Mouse (Mus musculus) forebrain, postnatal 0 days (tissue): Measurements from ENCODE around the gene Prpf19. TPM values are rescaled to one million over a fixed set of nuclear protein-coding genes. Genes with fewer than 3 reads are reported as not detected.

Experiments
- ATAC-seq: fragments of 200-750 bp; cut with Nextera tagmentation; 2 replicates; pipeline ENCODE4 v1.8.0; 2017; ENCODE audit warnings: mild to moderate bottlenecking, moderate library complexity
- DNase-seq: peaks from one replicate; pipeline ENCODE4 v3.0.0-alpha.2; 2015
- H3K27ac ChIP-seq: fragments of 300-500 bp; sonication (generic); 2 replicates; pipeline ENCODE4 v1.5.1; 2014; ENCODE audit warnings: low read depth, mild to moderate bottlenecking, antibody characterized with exemption, low read length, moderate library complexity, mixed read lengths
- H3K27me3 ChIP-seq: fragments of 300-500 bp; sonication (generic); 2 replicates; pipeline ENCODE4 v1.6.1; 2014; ENCODE audit warnings: mild to moderate bottlenecking, low read length, mixed read lengths; ENCODE audit not compliant: insufficient read depth
- H3K36me3 ChIP-seq: fragments of 300-500 bp; sonication (generic); 2 replicates; pipeline ENCODE4 v1.6.1; 2014; ENCODE audit warnings: mild to moderate bottlenecking, moderate library complexity; ENCODE audit not compliant: insufficient read depth
- H3K4me1 ChIP-seq: fragments of 300-500 bp; sonication (generic); 2 replicates; pipeline ENCODE4 v1.6.1; 2014; ENCODE audit warnings: antibody characterized with exemption; ENCODE audit not compliant: insufficient read depth
- H3K4me2 ChIP-seq: fragments of 300-500 bp; sonication (generic); 2 replicates; pipeline ENCODE4 v1.6.1; 2014; ENCODE audit warnings: low read depth, mild to moderate bottlenecking, moderate library complexity
- H3K4me3 ChIP-seq: fragments of 300-500 bp; sonication (generic); 2 replicates; pipeline ENCODE4 v1.5.1; 2014; ENCODE audit warnings: low read depth, low read length, mixed read lengths
- H3K9ac ChIP-seq: fragments of 300-500 bp; sonication (generic); 2 replicates; pipeline ENCODE4 v1.6.1; 2014; ENCODE audit warnings: mild to moderate bottlenecking
- H3K9me3 ChIP-seq: fragments of 300-500 bp; sonication (generic); 2 replicates; pipeline ENCODE4 v1.6.1; 2016; ENCODE audit warnings: low read length
- CTCF ChIP-seq: sonication (generic); IDR thresholded peaks from 2 replicates; pipeline ENCODE4 v1.5.1; 2016; ENCODE audit warnings: antibody characterized with exemption, control low read depth, low read depth
- WGBS: fragments of 180-500 bp; shearing (Covaris S2); extraction: QIAGEN DNeasy Blood & Tissue Kit; methylation state at CpG from one replicate; pipeline ENCODE4 v1.1.7; 2014; 5-methylcytosine and 5-hydroxymethylcytosine counted together
- polyA plus RNA-seq: library from polyadenylated mRNA; unstranded; fragments of >200 nt; fragmentation: Nextera tagmentation; extraction: Ambion mirVana; gene quantifications from 2 replicates; pipeline ENCODE4 v1.2.1, GENCODE M21; 2015
- total RNA-seq: library from RNA; depleted of rRNA; stranded (reverse); fragments of >200 nt; gene quantifications from 2 replicates; pipeline ENCODE4 v1.2.3, GENCODE M21; 2014

The Prpf19 gene
- total and polyA plus RNA-seq, 2 experiments from 2014 or later: 35.6 to 271 TPM

DNA sequence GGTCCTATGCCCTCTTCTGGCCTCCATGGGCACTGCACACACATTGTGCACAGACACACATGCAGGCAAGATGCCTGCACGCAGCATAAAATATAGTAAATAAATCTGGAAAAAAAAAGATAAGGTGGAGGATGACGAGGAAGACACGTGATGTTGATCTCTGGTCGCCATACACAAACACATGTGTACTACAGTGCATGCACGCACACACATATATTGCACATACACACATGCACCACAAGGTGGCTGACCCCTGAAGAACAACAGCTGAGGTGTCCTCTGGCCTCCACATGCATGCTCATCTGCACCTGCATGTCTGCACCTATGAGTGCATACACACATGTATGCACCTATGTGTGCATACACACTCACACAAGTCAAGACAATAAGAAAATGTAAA, 41.0 kb downstream of the Prpf19 start:
- Histone ChIP-seq H3K36me3 (no peaks in the 10 kb centered on the region), H3K4me2 (no peak overlapping the region), H3K4me3 (no peak overlapping the region), H3K9ac (no peak overlapping the region), H3K4me1 (0 out of 2 replicates have a peak, but pooled peaks cover 4% of the 10 kb centered on the region), H3K27me3 (no peaks in the 10 kb centered on the region), H3K9me3 (no peaks in the 10 kb centered on the region), H3K27ac (no peak overlapping the region)
- 89% methylated on average over 5 of the region's 5 CpGs for WGBS
- ATAC-seq (no peak), DNase-seq (no peak)
- peak; percentile 36 for TF ChIP-seq CTCF

DNA sequence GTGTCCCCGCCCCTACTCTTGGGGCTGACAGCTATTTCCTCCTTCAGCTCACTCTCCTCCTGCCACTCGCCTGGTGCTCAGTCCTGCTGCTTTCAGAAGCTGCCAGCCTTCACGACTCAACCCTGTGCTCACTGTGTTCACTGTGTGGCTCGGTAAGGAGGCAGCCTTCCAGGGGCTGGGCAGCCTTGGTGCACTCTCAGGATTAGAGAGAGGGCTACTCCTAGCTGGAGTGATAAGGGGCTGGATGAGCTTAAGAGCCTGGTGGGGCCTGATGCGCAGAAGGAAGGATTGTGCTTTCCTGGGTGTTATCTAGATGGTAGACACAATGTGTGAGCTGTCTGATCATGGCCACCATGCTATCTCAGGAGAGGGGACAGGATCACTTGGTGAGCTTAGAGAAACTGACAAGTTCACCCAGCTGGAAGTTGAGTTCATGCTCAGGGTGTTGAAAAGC, 42.1 kb downstream of the Prpf19 start, which contains the start of gene Ptgdr2:
Ptgdr2 (plus strand) TSS at position 51 of the 454 bp plus-strand sequence.
- H3K4me2 ChIP-seq: no peak within 1 kb of the TSS
- H3K4me1 ChIP-seq: 0 out of 2 replicates have a peak, but pooled peaks cover 4% of the 10 kb centered on the region
- WGBS: 74% methylated on average over 5 of the region's 5 CpGs
- no peak within 1 kb of the TSS for H3K4me3 ChIP-seq
- no peaks in the 10 kb centered on the region for H3K9me3 ChIP-seq
- TF ChIP-seq CTCF: no peak
- ATAC-seq: no peak
- no peak for DNase-seq
- no peak within 1 kb of the TSS for H3K27ac ChIP-seq
- peaks cover 3% of the 10 kb centered on the region; the same call in 1 of the 2 replicates for H3K36me3 ChIP-seq
- H3K27me3 ChIP-seq: no peaks in the 10 kb centered on the region
- H3K9ac ChIP-seq: no peak within 1 kb of the TSS

DNA sequence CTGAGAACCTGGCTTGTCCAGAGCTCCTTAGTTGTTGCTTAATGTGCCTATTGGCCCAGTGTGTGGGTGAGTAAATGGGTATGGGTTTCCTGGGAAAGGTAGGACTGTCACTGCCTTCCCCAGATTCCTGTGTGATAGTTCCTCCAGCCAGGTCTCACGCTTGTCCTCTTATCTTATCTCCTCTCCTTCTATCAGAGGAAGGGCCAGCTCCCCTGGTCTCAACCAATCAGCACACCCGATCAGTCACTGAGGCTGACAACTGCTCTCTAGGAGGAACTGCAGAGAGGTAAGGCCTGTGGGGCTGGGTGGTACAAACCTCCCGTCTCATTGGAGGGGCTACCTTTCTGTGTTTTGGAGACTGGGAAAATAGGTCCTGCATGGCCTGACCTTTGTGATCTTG, 43.7 kb downstream of the Prpf19 start:
- DNase-seq (no peak), ATAC-seq (no peak)
- Histone ChIP-seq H3K36me3 (peaks cover 20% of the 10 kb centered on the region), H3K9ac (no peak overlapping the region), H3K4me3 (no peak overlapping the region), H3K4me2 (no peak overlapping the region), H3K9me3 (no peaks in the 10 kb centered on the region), H3K27me3 (no peaks in the 10 kb centered on the region), H3K4me1 (0 out of 2 replicates have a peak, but pooled peaks cover 4% of the 10 kb centered on the region), H3K27ac (no peak overlapping the region)
- WGBS: 78% methylated on average over 3 of the region's 3 CpGs
- no peak for TF ChIP-seq CTCF

DNA sequence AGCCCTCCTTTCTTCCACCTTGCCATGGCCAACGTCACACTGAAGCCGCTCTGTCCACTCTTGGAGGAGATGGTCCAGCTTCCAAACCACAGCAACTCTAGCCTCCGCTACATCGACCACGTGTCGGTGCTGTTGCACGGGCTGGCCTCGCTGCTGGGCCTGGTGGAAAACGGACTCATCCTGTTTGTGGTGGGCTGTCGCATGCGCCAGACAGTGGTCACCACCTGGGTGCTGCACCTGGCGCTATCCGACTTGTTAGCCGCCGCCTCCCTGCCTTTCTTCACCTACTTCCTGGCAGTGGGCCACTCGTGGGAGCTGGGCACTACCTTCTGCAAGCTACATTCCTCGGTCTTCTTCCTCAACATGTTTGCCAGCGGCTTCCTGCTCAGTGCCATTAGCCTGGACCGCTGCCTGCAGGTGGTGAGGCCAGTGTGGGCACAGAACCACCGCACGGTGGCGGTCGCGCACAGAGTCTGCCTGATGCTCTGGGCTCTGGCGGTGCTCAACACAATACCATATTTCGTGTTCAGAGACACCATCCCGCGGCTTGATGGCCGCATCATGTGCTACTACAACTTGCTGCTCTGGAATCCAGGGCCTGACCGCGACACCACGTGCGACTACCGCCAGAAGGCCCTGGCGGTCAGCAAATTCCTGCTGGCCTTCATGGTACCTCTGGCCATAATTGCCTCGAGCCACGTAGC, 45.2 kb downstream of the Prpf19 start:
- H3K27ac ChIP-seq: peak overlapping the region; percentile 54; the same call in 1 of the 2 replicates
- H3K4me2 ChIP-seq: peak overlapping the region; percentile 65
- WGBS: 16% methylated on average over 37 of the region's 37 CpGs
- 0 out of 2 replicates have a peak, but pooled peaks cover 4% of the 10 kb centered on the region for H3K4me1 ChIP-seq
- H3K36me3 ChIP-seq: peaks cover 33% of the 10 kb centered on the region
- peak overlapping the region; percentile 25 for H3K4me3 ChIP-seq
- peak; percentile 87 for TF ChIP-seq CTCF
- H3K9ac ChIP-seq: peak overlapping the region; percentile 63
- peak; percentile 93 for ATAC-seq
- H3K9me3 ChIP-seq: no peaks in the 10 kb centered on the region
- H3K27me3 ChIP-seq: no peaks in the 10 kb centered on the region
- peak; percentile 88 for DNase-seq

DNA sequence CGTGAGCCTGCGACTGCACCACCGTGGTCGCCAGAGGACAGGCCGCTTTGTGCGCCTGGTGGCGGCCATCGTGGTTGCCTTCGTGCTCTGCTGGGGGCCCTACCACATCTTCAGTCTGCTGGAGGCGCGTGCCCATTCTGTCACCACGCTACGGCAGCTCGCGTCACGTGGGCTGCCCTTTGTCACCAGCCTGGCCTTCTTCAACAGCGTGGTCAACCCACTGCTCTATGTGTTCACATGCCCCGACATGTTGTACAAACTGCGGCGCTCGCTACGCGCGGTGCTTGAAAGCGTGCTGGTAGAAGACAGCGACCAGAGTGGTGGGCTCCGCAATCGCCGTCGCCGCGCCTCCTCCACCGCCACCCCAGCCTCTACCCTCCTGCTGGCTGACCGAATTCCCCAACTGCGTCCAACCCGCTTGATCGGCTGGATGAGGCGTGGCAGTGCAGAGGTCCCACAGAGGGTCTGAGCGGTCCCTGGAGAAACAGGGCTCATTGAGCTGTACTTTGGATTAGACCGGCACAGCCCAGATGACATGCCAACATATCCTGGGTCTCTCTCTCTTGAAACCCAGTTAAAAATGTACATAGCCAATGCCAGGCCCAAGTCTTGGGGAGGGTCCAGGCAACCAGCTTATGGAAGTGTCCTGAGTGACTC, 45.9 kb downstream of the Prpf19 start:
- Histone ChIP-seq H3K9ac (peak overlapping the region; percentile 63), H3K4me2 (peak overlapping the region; percentile 65), H3K27ac (peak overlapping the region; percentile 54; the same call in 1 of the 2 replicates), H3K4me1 (0 out of 2 replicates have a peak, but pooled peaks cover 4% of the 10 kb centered on the region), H3K36me3 (peaks cover 34% of the 10 kb centered on the region), H3K4me3 (peak overlapping the region; percentile 25), H3K9me3 (no peaks in the 10 kb centered on the region), H3K27me3 (no peaks in the 10 kb centered on the region)
- DNase-seq: peak; percentile 77
- ATAC-seq: peak; percentile 87
- no peak for TF ChIP-seq CTCF
- WGBS: 2% methylated on average over 40 of the region's 40 CpGs

DNA sequence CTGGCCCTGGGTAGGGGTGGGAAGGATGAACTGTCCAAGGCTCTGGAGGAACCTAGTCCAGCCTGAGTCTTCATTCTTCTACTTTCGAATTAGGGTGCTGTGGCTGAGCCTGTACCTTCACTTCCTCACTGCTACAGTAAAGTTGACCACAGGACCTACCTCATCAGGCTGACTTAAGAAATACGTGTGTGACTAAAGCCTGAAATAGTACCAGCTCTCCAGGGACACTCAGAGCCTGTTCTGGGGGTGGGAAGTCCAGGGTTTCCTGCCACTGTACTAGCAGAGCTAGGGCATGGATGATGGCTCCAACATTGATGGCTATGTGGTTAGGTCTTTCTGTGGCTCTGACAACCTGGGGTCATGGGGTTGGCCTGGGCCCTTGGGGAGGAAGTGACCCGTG, 48.9 kb downstream of the Prpf19 start:
- Histone ChIP-seq H3K9ac (no peak overlapping the region), H3K9me3 (no peaks in the 10 kb centered on the region), H3K36me3 (peaks cover 34% of the 10 kb centered on the region), H3K4me1 (peaks cover 15% of the 10 kb centered on the region), H3K27ac (no peak overlapping the region), H3K4me2 (no peak overlapping the region), H3K27me3 (no peaks in the 10 kb centered on the region), H3K4me3 (no peak overlapping the region)
- no peak for TF ChIP-seq CTCF
- DNase-seq (no peak), ATAC-seq (no peak)
- 96% methylated on average over 3 of the region's 3 CpGs for WGBS

DNA sequence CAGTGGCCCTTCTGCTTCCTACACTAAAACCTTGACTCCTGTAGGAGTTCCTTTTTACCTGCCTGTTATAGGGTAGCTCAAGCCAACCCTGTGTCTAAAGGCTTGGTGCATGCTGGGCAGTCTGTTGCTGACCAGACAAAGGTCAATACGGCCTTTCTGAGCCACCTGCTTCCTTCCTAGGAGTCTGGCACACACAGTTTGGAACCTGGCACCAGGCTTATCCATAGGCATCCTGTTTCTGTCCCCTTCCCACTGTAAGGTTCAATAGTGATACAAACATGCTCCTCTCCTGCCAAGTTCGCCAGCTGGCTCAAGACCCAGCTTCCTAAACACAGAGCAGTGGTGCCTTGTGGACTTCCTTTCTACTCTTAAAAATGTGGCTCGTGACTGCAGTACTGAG, 51.5 kb downstream of the Prpf19 start:
- H3K4me1 ChIP-seq: peaks cover 16% of the 10 kb centered on the region
- no peak for TF ChIP-seq CTCF
- 78% methylated on average over 3 of the region's 3 CpGs for WGBS
- 0 out of 2 replicates have a peak overlapping the region, but pooled peaks have one; percentile 14 for H3K9ac ChIP-seq
- H3K4me3 ChIP-seq: no peak overlapping the region
- no peak overlapping the region for H3K27ac ChIP-seq
- ATAC-seq (no peak), DNase-seq (no peak)
- no peaks in the 10 kb centered on the region for H3K9me3 ChIP-seq
- no peaks in the 10 kb centered on the region for H3K27me3 ChIP-seq
- peaks cover 34% of the 10 kb centered on the region for H3K36me3 ChIP-seq
- no peak overlapping the region for H3K4me2 ChIP-seq
